Mouse (Mus musculus): Measurements from ENCODE around the gene Mgat2. TPM values are rescaled to one million over a fixed set of nuclear protein-coding genes. Genes with fewer than 3 reads are reported as not detected.
A peak's percentile ranks its signal among the peaks of the same experiment; 100 is the strongest.
"Not testable (repeated sequence)": the region's sequence is repeated elsewhere in the genome, so short reads cannot be mapped to it uniquely, and the experiment has no call there.

Mgat2 gene
- polyA plus RNA-seq, 1 experiment from 2014 or later = 52.3 TPM

- no peak overlapping the region for H3K4me2 ChIP-seq (replicated peaks; ENCODE audit: low read depth)
- H3K36me3 ChIP-seq (ENCODE audit: control insufficient read depth, insufficient read depth, low read length) = no peaks in the 10 kb centered on the region
- H3K9ac ChIP-seq (ENCODE audit: low read length) = no peak overlapping the region
- WGBS = 36% methylated on average over 3 of the region's 3 CpGs
- TF ChIP-seq EP300 (optimal IDR thresholded peaks at IDR 0.05) = no peak
- peak; percentile 26 for TF ChIP-seq CTCF (IDR thresholded peaks at IDR 0.05; ENCODE audit: low read depth)
- H3K27me3 ChIP-seq (ENCODE audit: control insufficient read depth, insufficient read depth, low read length) = no peaks in the 10 kb centered on the region
- H3K27ac ChIP-seq (replicated peaks) = peak overlapping the region; percentile 30; the same call in 1 of the 2 replicates
- no peaks in the 10 kb centered on the region for H3K4me1 ChIP-seq (replicated peaks; ENCODE audit: control insufficient read depth, insufficient read depth)
- no peak overlapping the region for H3K4me3 ChIP-seq (ENCODE audit: low read depth, low read length)
- no peaks in the 10 kb centered on the region for H3K9me3 ChIP-seq (ENCODE audit: control insufficient read depth, low read length)
- peak; percentile 83 for ATAC-seq (ENCODE audit: low FRiP score, low TSS enrichment)
- no peak for DNase-seq (ENCODE audit: low spot score)
Observed at GRCm38 (mm10) chr12:69164904-69165303, 19.1 kb upstream of the Mgat2 start.

GRCm38 (mm10) chr12:69166861-69167581, 16.9 kb upstream of the Mgat2 start:
- not testable (repeated sequence) for H3K36me3 ChIP-seq (ENCODE audit: control insufficient read depth, insufficient read depth, low read length); H3K9me3 ChIP-seq (ENCODE audit: control insufficient read depth, low read length); H3K4me1 ChIP-seq (replicated peaks; ENCODE audit: control insufficient read depth, insufficient read depth); DNase-seq (ENCODE audit: low spot score); H3K4me2 ChIP-seq (replicated peaks; ENCODE audit: low read depth); H3K4me3 ChIP-seq (ENCODE audit: low read depth, low read length); H3K9ac ChIP-seq (ENCODE audit: low read length); H3K27me3 ChIP-seq (ENCODE audit: control insufficient read depth, insufficient read depth, low read length); H3K27ac ChIP-seq (replicated peaks); ATAC-seq (ENCODE audit: low FRiP score, low TSS enrichment)
- WGBS = 71% methylated on average over 8 of the region's 8 CpGs

- TF ChIP-seq CTCF (IDR thresholded peaks at IDR 0.05; ENCODE audit: low read depth) (no peak), EP300 (optimal IDR thresholded peaks at IDR 0.05) (no peak)
- peak overlapping the region; percentile 93 for H3K4me2 ChIP-seq (replicated peaks; ENCODE audit: low read depth)
- no peaks in the 10 kb centered on the region for H3K9me3 ChIP-seq (ENCODE audit: control insufficient read depth, low read length)
- DNase-seq (ENCODE audit: low spot score) = no peak
- no peaks in the 10 kb centered on the region for H3K27me3 ChIP-seq (ENCODE audit: control insufficient read depth, insufficient read depth, low read length)
- peak overlapping the region; percentile 61 for H3K9ac ChIP-seq (ENCODE audit: low read length)
- no peaks in the 10 kb centered on the region for H3K36me3 ChIP-seq (ENCODE audit: control insufficient read depth, insufficient read depth, low read length)
- no peak overlapping the region for H3K27ac ChIP-seq (replicated peaks)
- 7% methylated on average over 18 of the region's 18 CpGs for WGBS
- no peaks in the 10 kb centered on the region for H3K4me1 ChIP-seq (replicated peaks; ENCODE audit: control insufficient read depth, insufficient read depth)
- no peak for ATAC-seq (ENCODE audit: low FRiP score, low TSS enrichment)
- H3K4me3 ChIP-seq (ENCODE audit: low read depth, low read length) = peak overlapping the region; percentile 65
Observed at GRCm38 (mm10) chr12:69167656-69168460, 16.1 kb upstream of the Mgat2 start.

- peak within 1 kb of the TSS; percentile 93 for H3K4me2 ChIP-seq (replicated peaks; ENCODE audit: low read depth)
- ATAC-seq (ENCODE audit: low FRiP score, low TSS enrichment) (peak; percentile 81), DNase-seq (ENCODE audit: low spot score) (peak; percentile 83)
- WGBS = under 1% methylated on average over 40 of the region's 40 CpGs
- H3K4me3 ChIP-seq (ENCODE audit: low read depth, low read length) = peak within 1 kb of the TSS; percentile 65
- TF ChIP-seq CTCF (IDR thresholded peaks at IDR 0.05; ENCODE audit: low read depth) (0 out of 2 replicates have a peak, but pooled peaks have one; percentile 5), EP300 (optimal IDR thresholded peaks at IDR 0.05) (peak; percentile 98)
- H3K9me3 ChIP-seq (ENCODE audit: control insufficient read depth, low read length) = no peaks in the 10 kb centered on the region
- H3K27ac ChIP-seq (replicated peaks) = 0 out of 2 replicates have a peak within 1 kb of the TSS, but pooled peaks have one; percentile 31
- H3K36me3 ChIP-seq (ENCODE audit: control insufficient read depth, insufficient read depth, low read length) = no peaks in the 10 kb centered on the region
- H3K4me1 ChIP-seq (replicated peaks; ENCODE audit: control insufficient read depth, insufficient read depth) = no peaks in the 10 kb centered on the region
- no peaks in the 10 kb centered on the region for H3K27me3 ChIP-seq (ENCODE audit: control insufficient read depth, insufficient read depth, low read length)
- H3K9ac ChIP-seq (ENCODE audit: low read length) = peak within 1 kb of the TSS; percentile 61
Observed at GRCm38 (mm10) chr12:69168461-69169106, 15.4 kb upstream of the Mgat2 start, which contains the start of gene Lrr1. TSS of gene Lrr1 (plus strand) at chr12:69168814.

GRCm38 (mm10) chr12:69171307-69171706, 12.7 kb upstream of the Mgat2 start:
- H3K27ac ChIP-seq (replicated peaks) = no peak overlapping the region
- no peaks in the 10 kb centered on the region for H3K27me3 ChIP-seq (ENCODE audit: control insufficient read depth, insufficient read depth, low read length)
- no peaks in the 10 kb centered on the region for H3K4me1 ChIP-seq (replicated peaks; ENCODE audit: control insufficient read depth, insufficient read depth)
- ATAC-seq (ENCODE audit: low FRiP score, low TSS enrichment) = no peak
- H3K9ac ChIP-seq (ENCODE audit: low read length) = no peak overlapping the region
- H3K9me3 ChIP-seq (ENCODE audit: control insufficient read depth, low read length) = no peaks in the 10 kb centered on the region
- TF ChIP-seq CTCF (IDR thresholded peaks at IDR 0.05; ENCODE audit: low read depth) (no peak), EP300 (optimal IDR thresholded peaks at IDR 0.05) (no peak)
- no peak overlapping the region for H3K4me3 ChIP-seq (ENCODE audit: low read depth, low read length)
- 91% methylated on average over 2 of the region's 2 CpGs for WGBS
- H3K36me3 ChIP-seq (ENCODE audit: control insufficient read depth, insufficient read depth, low read length) = no peaks in the 10 kb centered on the region
- no peak for DNase-seq (ENCODE audit: low spot score)
- H3K4me2 ChIP-seq (replicated peaks; ENCODE audit: low read depth) = no peak overlapping the region
